Mouse (Mus musculus) hindbrain, embryonic 13.5 days (tissue): ENCODE measurements around the gene Erc2. TPM values are rescaled to one million over a fixed set of nuclear protein-coding genes. Genes with fewer than 3 reads are reported as not detected.
A peak's percentile ranks its signal among the peaks of the same experiment; 100 is the strongest.

Source experiments
- ATAC-seq: fragments of 200-750 bp; cut with Nextera tagmentation; 2 replicates; pipeline ENCODE4 v1.8.0; 2017; ENCODE audit warnings: moderate TSS enrichment; ENCODE audit not compliant: low FRiP score
- H3K27ac ChIP-seq: fragments of 300-500 bp; sonication (generic); 2 replicates; pipeline ENCODE4 v1.5.1; 2015; ENCODE audit warnings: inconsistent platforms, mild to moderate bottlenecking, moderate library complexity
- H3K27me3 ChIP-seq: fragments of 300-500 bp; sonication (generic); 2 replicates; pipeline ENCODE4 v1.6.1; 2015; ENCODE audit warnings: mild to moderate bottlenecking, inconsistent platforms
- H3K36me3 ChIP-seq: fragments of 300-500 bp; sonication (generic); 2 replicates; pipeline ENCODE4 v1.6.1; 2015; ENCODE audit warnings: mild to moderate bottlenecking, inconsistent platforms
- H3K4me1 ChIP-seq: fragments of 300-500 bp; sonication (generic); replicated peaks from 2 replicates; pipeline ENCODE4 v1.6.1; 2015; ENCODE audit warnings: inconsistent platforms
- H3K4me2 ChIP-seq: fragments of 300-500 bp; sonication (generic); 2 replicates; pipeline ENCODE4 v1.6.1; 2015; ENCODE audit warnings: inconsistent platforms, mild to moderate bottlenecking, moderate library complexity
- H3K4me3 ChIP-seq: fragments of 300-500 bp; sonication (generic); 2 replicates; pipeline ENCODE4 v1.5.1; 2015; ENCODE audit warnings: mild to moderate bottlenecking, inconsistent platforms
- H3K9ac ChIP-seq: fragments of 300-500 bp; sonication (generic); 2 replicates; pipeline ENCODE4 v1.6.1; 2015; ENCODE audit warnings: mild to moderate bottlenecking, inconsistent platforms
- H3K9me3 ChIP-seq: fragments of 300-500 bp; sonication (generic); 2 replicates; pipeline ENCODE4 v1.6.1; 2016; ENCODE audit warnings: inconsistent platforms
- WGBS: fragments of 180-500 bp; shearing (Covaris S2); methylation state at CpG from one replicate; pipeline ENCODE4 v1.1.7; 2015; 5-methylcytosine and 5-hydroxymethylcytosine counted together
- polyA plus RNA-seq: library from polyadenylated mRNA; unstranded; fragments of >200 nt; fragmentation: Nextera tagmentation; extraction: Ambion mirVana; gene quantifications from 2 replicates; pipeline ENCODE4 v1.2.1, GENCODE M21; 2015

The Erc2 gene
- polyA plus RNA-seq, 1 experiment from 2014 or later = 79.8 TPM

DNA sequence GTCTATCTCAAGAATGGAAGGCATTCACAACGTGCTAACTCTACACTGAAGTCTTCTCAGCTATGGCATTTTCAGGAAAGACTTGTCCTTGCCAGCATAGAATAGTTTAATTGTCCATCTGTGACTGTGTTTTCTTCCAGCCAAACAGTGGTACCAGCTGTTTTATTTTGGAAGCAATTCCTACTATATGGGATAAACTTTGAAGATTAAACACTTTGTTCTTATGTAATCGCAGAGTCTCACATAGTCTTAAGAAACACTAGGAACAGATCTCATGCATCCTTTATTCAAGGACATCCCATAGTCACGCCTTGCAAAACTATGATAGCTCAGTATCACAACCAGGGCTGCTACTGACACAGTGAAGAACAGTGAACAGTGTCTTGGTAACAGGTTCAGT is 506.8 kb downstream of the Erc2 start:
- H3K36me3 ChIP-seq = no peaks in the 10 kb centered on the region
- no peaks in the 10 kb centered on the region for H3K27me3 ChIP-seq
- no peaks in the 10 kb centered on the region for H3K9me3 ChIP-seq
- no peak overlapping the region for H3K9ac ChIP-seq
- 90% methylated on average over 3 of the region's 3 CpGs for WGBS
- no peak for ATAC-seq
- no peak overlapping the region for H3K27ac ChIP-seq
- no peaks in the 10 kb centered on the region for H3K4me1 ChIP-seq
- H3K4me3 ChIP-seq = no peak overlapping the region
- no peak overlapping the region for H3K4me2 ChIP-seq

DNA sequence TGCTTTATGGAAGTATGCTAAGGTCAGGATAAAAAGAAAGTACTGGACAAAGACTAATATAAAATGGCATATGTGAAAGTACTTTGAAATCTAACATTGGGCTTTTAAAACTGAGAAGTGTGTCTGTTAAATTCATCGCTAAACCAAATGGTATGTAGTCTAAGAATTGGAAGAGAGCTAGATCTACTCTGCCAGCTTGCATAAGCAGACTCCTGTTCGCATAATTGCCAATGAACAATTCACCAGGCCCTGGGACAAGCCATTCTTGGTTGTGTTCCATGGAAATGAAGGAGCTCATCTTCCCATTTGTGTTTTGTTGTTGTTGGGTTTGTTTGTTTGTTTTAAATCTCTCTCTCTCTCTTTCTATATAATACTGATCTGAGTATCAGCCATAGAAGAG is 521.8 kb downstream of the Erc2 start:
- peaks cover 12% of the 10 kb centered on the region for H3K36me3 ChIP-seq
- no peaks in the 10 kb centered on the region for H3K9me3 ChIP-seq
- H3K4me2 ChIP-seq = no peak overlapping the region
- no peak overlapping the region for H3K27ac ChIP-seq
- no peaks in the 10 kb centered on the region for H3K27me3 ChIP-seq
- no peak for ATAC-seq
- H3K4me3 ChIP-seq = no peak overlapping the region
- H3K4me1 ChIP-seq = no peaks in the 10 kb centered on the region
- 93% methylated on average over 2 of the region's 2 CpGs for WGBS
- H3K9ac ChIP-seq = no peak overlapping the region

DNA sequence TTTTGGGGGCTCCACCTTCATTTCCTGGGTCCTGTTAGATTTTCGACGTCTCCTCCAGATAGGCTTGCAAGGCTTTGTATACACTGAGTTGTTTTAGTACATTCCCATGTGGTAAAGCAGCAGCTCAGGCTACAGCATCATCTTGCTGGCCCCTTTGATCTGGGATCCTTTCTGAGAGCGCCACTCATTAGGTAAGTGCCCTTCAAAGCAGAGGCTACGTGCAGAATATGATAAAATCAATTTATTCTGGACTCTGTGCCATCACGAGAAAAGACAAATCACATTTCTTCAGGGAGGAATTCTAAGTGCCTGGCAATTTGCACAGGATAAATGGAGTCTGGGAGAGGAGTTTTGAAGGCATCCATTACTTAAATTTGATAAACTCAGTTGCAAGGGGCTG is 525.0 kb downstream of the Erc2 start:
- no peak for ATAC-seq
- Histone ChIP-seq H3K9ac (no peak overlapping the region), H3K4me1 (no peaks in the 10 kb centered on the region), H3K27ac (no peak overlapping the region), H3K36me3 (peaks cover 4% of the 10 kb centered on the region), H3K9me3 (no peaks in the 10 kb centered on the region), H3K27me3 (no peaks in the 10 kb centered on the region), H3K4me2 (no peak overlapping the region), H3K4me3 (no peak overlapping the region)
- WGBS = 68% methylated on average over 5 of the region's 5 CpGs

DNA sequence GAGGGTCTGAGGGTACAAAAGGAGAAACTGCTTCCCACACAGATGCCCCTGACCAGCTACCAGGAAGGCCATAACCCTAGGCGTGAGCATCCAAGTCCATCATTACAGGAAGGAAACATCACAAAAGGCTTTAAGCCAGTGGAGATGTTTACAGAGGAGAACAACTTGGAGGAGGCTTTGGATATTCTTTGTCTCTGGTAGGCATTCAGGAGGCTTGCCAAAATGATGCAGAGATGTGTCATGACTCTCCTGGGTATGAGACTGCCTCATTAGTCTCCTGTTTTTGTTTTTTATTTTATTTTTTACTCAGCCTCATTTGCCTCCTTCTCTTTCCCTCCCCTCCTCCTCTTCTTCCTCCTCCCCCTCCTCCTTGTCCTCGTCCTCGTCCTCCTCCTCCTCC is 528.7 kb downstream of the Erc2 start:
- no peak for ATAC-seq
- H3K36me3 ChIP-seq = no peaks in the 10 kb centered on the region

DNA sequence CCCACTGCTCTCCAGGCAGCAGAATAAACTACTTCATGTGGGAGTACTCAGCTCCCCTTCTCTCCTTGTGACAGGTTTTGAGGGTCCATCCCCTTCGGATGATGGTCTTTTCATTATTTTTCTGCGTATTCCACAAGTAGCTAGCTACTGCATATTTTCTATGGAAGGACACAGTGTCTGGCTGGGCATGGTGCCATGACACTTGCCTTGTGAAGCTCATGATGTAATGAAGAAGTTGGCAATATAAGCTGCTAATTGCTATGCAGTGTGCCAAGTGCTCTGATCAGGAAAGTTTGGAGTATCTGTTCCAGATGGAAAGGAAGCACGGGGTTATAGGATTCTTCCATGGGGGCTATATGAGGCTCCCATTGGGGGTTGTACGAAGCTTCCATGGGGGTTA is 533.5 kb downstream of the Erc2 start:
- no peaks in the 10 kb centered on the region for H3K9me3 ChIP-seq
- 93% methylated on average over 4 of the region's 4 CpGs for WGBS
- no peak overlapping the region for H3K9ac ChIP-seq
- H3K4me2 ChIP-seq = no peak overlapping the region
- no peaks in the 10 kb centered on the region for H3K27me3 ChIP-seq
- no peak overlapping the region for H3K27ac ChIP-seq
- no peaks in the 10 kb centered on the region for H3K36me3 ChIP-seq
- no peaks in the 10 kb centered on the region for H3K4me1 ChIP-seq
- no peak for ATAC-seq
- H3K4me3 ChIP-seq = no peak overlapping the region

More for the DNA sequence above, 528.7 kb downstream of the Erc2 start:
- Histone ChIP-seq H3K4me2 (no peak overlapping the region), H3K4me3 (no peak overlapping the region), H3K27ac (no peak overlapping the region), H3K9ac (no peak overlapping the region), H3K9me3 (no peaks in the 10 kb centered on the region), H3K4me1 (no peaks in the 10 kb centered on the region), H3K27me3 (no peaks in the 10 kb centered on the region)
- 91% methylated on average over 3 of the region's 3 CpGs for WGBS

DNA sequence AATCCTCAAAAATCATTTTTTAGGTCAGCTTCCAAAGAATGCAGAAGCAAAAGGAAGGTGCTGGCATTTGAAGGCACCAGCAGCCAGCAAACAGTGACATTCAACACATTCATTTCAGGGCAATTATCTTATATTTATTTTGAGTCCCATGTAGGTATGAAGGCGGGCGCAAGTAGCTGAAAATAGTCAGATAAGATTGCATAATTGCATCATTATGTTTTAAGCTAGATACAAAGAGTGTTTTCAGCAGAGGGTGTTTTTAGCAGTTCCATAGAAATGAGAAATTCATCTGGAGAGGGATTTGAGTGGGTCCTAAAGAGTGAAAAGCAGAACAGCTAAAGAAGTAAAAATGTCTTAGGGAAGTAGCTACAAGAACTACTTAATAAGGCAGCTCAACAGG is 538.6 kb downstream of the Erc2 start:
- no peak for ATAC-seq
- H3K9me3 ChIP-seq = no peaks in the 10 kb centered on the region
- H3K4me2 ChIP-seq = no peak overlapping the region
- no peaks in the 10 kb centered on the region for H3K36me3 ChIP-seq
- H3K27me3 ChIP-seq = no peaks in the 10 kb centered on the region
- WGBS = 92% methylated on average over 2 of the region's 2 CpGs
- H3K9ac ChIP-seq = no peak overlapping the region
- H3K4me1 ChIP-seq = peaks cover 20% of the 10 kb centered on the region
- no peak overlapping the region for H3K27ac ChIP-seq
- H3K4me3 ChIP-seq = no peak overlapping the region

DNA sequence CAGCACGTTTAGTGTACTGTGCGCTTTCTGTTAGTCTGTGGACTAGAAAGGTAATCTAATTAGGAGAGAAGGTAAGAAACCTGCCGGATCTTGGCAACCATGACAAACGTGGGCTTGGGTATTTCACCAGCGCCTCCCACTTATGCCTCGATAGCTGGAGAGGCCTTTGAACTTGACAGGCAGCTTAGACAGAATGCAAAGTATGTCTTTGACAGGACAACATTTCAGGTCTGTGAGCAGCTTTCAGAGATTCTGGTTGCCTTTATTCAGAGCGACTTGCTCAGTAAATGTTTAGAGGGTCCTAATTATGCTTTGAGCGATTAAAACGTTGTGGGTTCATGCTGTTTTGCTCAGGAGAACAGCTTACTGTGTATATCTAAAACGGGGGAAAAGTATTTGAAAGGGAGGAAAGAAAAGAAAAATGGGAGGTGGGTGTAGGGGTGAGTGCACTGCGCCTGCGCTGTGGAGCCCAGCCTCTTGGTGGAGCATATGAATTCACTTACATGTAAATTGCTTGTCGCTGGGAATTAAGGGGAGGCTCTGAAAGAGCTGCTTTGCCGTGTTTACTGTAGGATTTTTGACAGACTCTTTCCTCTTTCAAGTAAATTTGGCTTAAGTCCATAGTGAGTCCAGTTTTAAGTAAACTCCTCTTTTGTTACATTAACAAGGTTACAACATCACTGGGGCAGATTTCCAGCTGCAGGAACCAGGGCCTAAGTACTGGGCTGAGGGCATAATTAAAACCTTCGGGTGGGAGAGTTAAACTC is 542.6 kb downstream of the Erc2 start:
- Histone ChIP-seq H3K4me2 (peak overlapping the region; percentile 36), H3K36me3 (no peaks in the 10 kb centered on the region), H3K27ac (peak overlapping the region; percentile 64), H3K4me1 (peaks cover 22% of the 10 kb centered on the region), H3K9me3 (no peaks in the 10 kb centered on the region), H3K4me3 (no peak overlapping the region), H3K9ac (0 out of 2 replicates have a peak overlapping the region, but pooled peaks have one; percentile 13), H3K27me3 (no peaks in the 10 kb centered on the region)
- 36% methylated on average over 15 of the region's 15 CpGs for WGBS
- ATAC-seq = no peak

DNA sequence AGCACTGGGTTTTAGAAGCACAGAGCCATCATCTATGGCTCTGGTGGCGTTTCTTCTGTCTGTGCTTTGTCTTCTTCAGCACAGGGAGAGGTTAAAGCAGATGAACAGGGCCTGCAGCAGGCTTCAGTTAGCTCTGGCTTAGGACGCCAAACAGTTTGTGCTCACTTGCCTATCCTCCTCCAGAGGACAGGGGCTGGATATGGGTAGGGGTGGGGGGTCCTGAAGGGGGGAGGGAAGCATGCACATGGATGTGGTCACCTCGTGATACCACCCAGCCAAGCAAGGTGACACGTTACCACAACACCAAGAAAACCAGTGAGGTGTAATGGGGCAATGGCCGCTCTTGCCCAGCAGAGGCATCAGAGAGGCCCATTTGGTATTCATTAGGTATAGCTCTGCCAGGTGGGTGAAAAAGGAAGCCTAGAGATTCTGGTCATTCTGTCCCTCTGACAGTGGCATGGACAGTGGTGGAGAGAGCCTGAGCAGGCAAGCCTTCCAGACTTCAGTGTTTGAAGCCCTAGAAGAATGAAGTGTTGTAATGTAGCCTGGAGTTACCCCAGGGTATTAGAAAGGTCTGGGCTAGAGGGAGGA is 543.5 kb downstream of the Erc2 start:
- ATAC-seq = no peak
- peak overlapping the region; percentile 15; the same call in 1 of the 2 replicates for H3K27ac ChIP-seq
- H3K9me3 ChIP-seq = no peaks in the 10 kb centered on the region
- H3K9ac ChIP-seq = no peak overlapping the region
- WGBS = 72% methylated on average over 5 of the region's 5 CpGs
- H3K36me3 ChIP-seq = no peaks in the 10 kb centered on the region
- H3K4me1 ChIP-seq = peaks cover 22% of the 10 kb centered on the region
- H3K4me3 ChIP-seq = no peak overlapping the region
- H3K4me2 ChIP-seq = no peak overlapping the region
- H3K27me3 ChIP-seq = no peaks in the 10 kb centered on the region

DNA sequence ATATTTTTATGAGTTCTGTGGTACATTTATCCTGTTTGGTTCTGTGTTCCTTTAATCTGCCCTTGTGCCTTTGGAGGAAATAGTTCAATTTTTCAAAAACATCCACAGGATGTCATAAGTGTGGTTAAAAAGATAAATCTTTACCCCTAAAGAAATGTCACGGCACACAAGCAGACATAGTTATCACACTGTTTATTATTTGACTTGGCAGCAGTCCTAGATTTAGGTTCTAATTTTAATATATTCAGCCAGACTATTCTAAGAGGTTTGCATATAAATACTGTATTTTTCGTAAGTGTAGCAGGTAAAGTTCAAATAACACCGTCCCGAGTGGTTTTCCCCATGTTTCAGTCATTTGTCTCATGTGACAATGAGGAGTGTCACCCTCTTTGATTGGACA is 548.5 kb downstream of the Erc2 start:
- 74% methylated on average over 4 of the region's 4 CpGs for WGBS
- H3K9ac ChIP-seq = no peak overlapping the region

DNA sequence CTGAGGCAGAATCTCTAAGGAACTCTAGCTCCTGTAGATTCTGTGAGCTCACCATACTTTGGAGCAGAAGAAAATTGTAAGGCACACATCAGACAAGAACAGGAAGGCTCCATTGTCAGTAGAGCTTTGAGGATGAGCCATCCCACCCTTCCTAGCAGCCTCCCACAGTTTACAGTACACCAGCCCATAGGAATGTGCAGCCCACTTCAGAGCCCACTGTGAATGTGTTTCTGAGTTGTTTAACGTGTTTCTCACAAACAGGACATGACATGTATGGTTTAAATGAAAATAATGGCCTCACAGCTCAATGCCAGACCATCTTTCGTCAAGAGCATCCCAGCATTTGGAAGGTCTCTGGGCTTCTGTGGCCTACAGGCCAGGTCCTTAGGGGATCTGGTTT is 549.1 kb downstream of the Erc2 start:
- no peak for ATAC-seq
- H3K4me2 ChIP-seq = no peak overlapping the region
- H3K9me3 ChIP-seq = no peaks in the 10 kb centered on the region
- no peaks in the 10 kb centered on the region for H3K27me3 ChIP-seq
- H3K36me3 ChIP-seq = 0 out of 2 replicates have a peak, but pooled peaks cover 2% of the 10 kb centered on the region
- H3K9ac ChIP-seq = no peak overlapping the region
- no peaks in the 10 kb centered on the region for H3K4me1 ChIP-seq
- no peak overlapping the region for H3K4me3 ChIP-seq
- no peak overlapping the region for H3K27ac ChIP-seq
- 64% methylated on average over 2 of the region's 2 CpGs for WGBS

More for the DNA sequence above, 548.5 kb downstream of the Erc2 start:
- Histone ChIP-seq H3K4me1 (peaks cover 3% of the 10 kb centered on the region; the same call in 1 of the 2 replicates), H3K36me3 (0 out of 2 replicates have a peak, but pooled peaks cover 2% of the 10 kb centered on the region), H3K4me3 (no peak overlapping the region), H3K4me2 (no peak overlapping the region), H3K9me3 (no peaks in the 10 kb centered on the region), H3K27ac (no peak overlapping the region), H3K27me3 (no peaks in the 10 kb centered on the region)
- no peak for ATAC-seq

DNA sequence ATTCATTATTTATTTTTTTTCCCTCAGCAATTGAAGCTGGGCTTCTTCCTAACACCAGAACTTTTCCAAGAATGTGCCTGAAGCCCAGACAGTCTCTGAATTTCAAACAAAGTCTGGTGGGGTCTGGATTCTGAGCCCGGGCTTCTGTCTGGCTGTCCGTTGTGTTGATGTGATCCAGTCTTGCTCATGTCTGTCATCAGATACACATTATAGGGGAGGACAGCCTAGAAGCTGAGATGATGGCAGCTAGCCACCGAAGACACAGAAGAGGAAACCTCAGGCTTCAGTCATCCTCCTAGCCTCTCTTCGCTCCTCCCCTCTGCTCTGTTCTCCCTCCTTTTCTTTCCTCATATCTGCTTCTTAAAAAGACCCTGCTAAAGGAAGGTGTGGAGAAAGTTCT is 551.5 kb downstream of the Erc2 start:
- H3K9me3 ChIP-seq = no peaks in the 10 kb centered on the region
- H3K9ac ChIP-seq = no peak overlapping the region
- no peak overlapping the region for H3K27ac ChIP-seq
- H3K27me3 ChIP-seq = no peaks in the 10 kb centered on the region
- no peak overlapping the region for H3K4me3 ChIP-seq
- no peak for ATAC-seq
- H3K4me1 ChIP-seq = no peaks in the 10 kb centered on the region
- H3K4me2 ChIP-seq = no peak overlapping the region
- H3K36me3 ChIP-seq = 0 out of 2 replicates have a peak, but pooled peaks cover 2% of the 10 kb centered on the region
- WGBS = 93% methylated on average over 4 of the region's 4 CpGs

DNA sequence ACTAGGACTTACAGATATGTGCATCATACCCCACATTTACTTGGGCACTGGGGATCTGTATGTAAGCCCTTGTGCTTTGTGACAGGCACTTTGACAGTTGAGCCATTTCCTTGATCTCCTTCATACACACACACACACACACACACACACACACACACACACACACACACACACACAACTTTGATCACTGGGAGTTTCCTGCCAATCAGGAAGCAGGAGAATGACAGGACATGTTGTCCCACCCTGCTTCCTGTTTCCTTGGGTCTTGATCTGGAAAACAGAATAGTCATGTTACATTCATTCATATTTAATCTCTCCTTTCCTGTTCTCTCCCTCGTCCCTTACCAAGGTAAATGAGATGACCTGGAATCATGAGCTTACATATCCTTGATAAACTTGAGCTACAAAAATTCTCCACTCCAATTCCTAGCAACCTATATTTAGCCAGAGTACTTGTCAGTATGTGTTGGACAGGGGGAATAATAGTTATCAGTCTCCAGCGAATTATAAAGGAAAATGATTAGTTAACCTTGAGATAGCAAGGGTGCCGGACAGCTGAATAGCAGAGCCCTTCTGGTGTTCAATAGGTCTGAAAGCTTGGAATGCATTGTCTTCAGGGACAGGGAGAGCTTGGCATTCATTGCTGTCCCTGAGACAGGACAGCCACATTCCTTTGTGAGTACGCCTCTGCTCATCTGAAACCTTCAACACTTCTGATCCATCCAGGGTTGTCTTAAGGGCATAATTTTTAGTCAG is 559.0 kb downstream of the Erc2 start:
- Histone ChIP-seq H3K36me3 (no peaks in the 10 kb centered on the region), H3K27me3 (no peaks in the 10 kb centered on the region), H3K4me1 (no peaks in the 10 kb centered on the region; the same call in 1 of the 2 replicates), H3K27ac (no peak overlapping the region), H3K9ac (no peak overlapping the region), H3K4me3 (no peak overlapping the region), H3K9me3 (no peaks in the 10 kb centered on the region), H3K4me2 (no peak overlapping the region)
- 21% methylated on average over 4 of the region's 4 CpGs for WGBS
- no peak for ATAC-seq
